10 mouse cellular contexts compared by ENCODE assay signal in the genomic region with DNA sequence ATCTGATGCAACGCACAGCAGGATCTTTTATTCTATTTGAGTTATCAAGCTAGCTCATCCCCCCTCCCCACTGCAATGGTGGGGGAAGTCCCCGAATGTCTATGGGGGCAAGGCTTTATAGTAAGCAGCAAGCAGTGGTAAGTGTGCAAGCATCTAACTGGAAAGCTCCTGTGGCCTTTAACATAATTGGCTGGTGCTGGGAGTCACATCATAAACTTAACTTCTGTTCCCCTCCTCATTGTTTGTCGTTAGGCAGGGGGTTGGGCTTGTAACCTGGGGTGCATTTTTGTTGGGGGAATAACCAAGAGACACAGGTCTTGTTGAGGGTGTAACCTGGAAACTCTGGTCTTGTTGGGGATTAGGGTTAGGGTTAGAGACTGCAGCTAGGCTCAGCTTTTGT. TPM values are rescaled to one million over a fixed set of nuclear protein-coding genes. Genes with fewer than 3 reads are reported as not detected.
A peak's percentile ranks its signal among the peaks of the same experiment; 100 is the strongest.
DNase-seq lines count a peak whose midpoint lies in the region; ATAC-seq and TF ChIP-seq lines count a peak whose summit lies in the region.
"Had no signal": no experiment of that assay in that cellular context is flagged by ENCODE, and none has a peak within 500 bp of the region (broad histone marks: within the 10 kb centered on the region; RNA-seq: fewer than 3 reads in every experiment).

No protein-coding gene starts in this region.

- H3K4me2 ChIP-seq in kidney, embryonic 15.5 days: 0 out of 2 replicates have a peak overlapping the region, but pooled peaks have one; percentile 80
- peak overlapping the region; percentile 83 for H3K4me2 ChIP-seq in forebrain, postnatal 0 days (ENCODE audit: low read depth)
- peak overlapping the region; percentile 90 for H3K4me2 ChIP-seq in neural tube, embryonic 13.5 days
- H3K4me2 ChIP-seq: limb, embryonic 15.5 days had no signal

- no peak overlapping the region for H3K9ac ChIP-seq in kidney, embryonic 15.5 days
- H3K9ac ChIP-seq in forebrain, postnatal 0 days: no peak overlapping the region
- H3K9ac ChIP-seq in neural tube, embryonic 13.5 days: peak overlapping the region; percentile 31; the same call in 1 of the 2 replicates
- H3K9ac ChIP-seq: limb, embryonic 15.5 days had no signal

- no peaks in the 10 kb centered on the region for H3K36me3 ChIP-seq in kidney, embryonic 15.5 days
- H3K36me3 ChIP-seq in forebrain, postnatal 0 days (ENCODE audit: insufficient read depth): no peaks in the 10 kb centered on the region
- H3K36me3 ChIP-seq in neural tube, embryonic 13.5 days: peaks cover 2% of the 10 kb centered on the region; the same call in 1 of the 2 replicates
- H3K36me3 ChIP-seq: limb, embryonic 15.5 days had no signal

- DNase-seq in kidney, postnatal 36 days: no peak
- peak; percentile 14 to 19 for DNase-seq in CD8-positive naive resting alpha-beta T cell, adult 2 months (ENCODE audit: low read depth in 2 of 2, low spot score in 2 of 2)
- DNase-seq in forebrain, postnatal 0 days: no peak
- no peak for DNase-seq in layer of hippocampus, postnatal 14 days (ENCODE audit: low spot score in 2 of 2)
- DNase-seq in gastrocnemius, postnatal 14 days: no peak
- no peak for DNase-seq in kidney, adult 11 months
- DNase-seq: heart, postnatal 36 days had no signal

- peaks cover 77% of the 10 kb centered on the region for H3K4me1 ChIP-seq in kidney, embryonic 15.5 days
- peaks cover 26% of the 10 kb centered on the region for H3K4me1 ChIP-seq in forebrain, postnatal 0 days (ENCODE audit: insufficient read depth)
- peaks cover 66% of the 10 kb centered on the region for H3K4me1 ChIP-seq in neural tube, embryonic 13.5 days (replicated peaks)

- no peaks in the 10 kb centered on the region for H3K9me3 ChIP-seq in kidney, embryonic 15.5 days (replicated peaks)
- H3K9me3 ChIP-seq in forebrain, postnatal 0 days (ENCODE audit: low read length): no peaks in the 10 kb centered on the region
- H3K9me3 ChIP-seq in neural tube, embryonic 13.5 days: no peaks in the 10 kb centered on the region
- H3K9me3 ChIP-seq: limb, embryonic 15.5 days had no signal

- intact Hi-C loops in gastrocnemius, postnatal 14 days (cut with DNase I; ENCODE audit: low total_unique reads): no loop called here

- H3K4me3 ChIP-seq in kidney, embryonic 15.5 days (replicated peaks): no peak overlapping the region
- H3K4me3 ChIP-seq in forebrain, postnatal 0 days (ENCODE audit: low read depth, low read length): peak overlapping the region; percentile 88; the same call in 1 of the 2 replicates
- peak overlapping the region; percentile 78 for H3K4me3 ChIP-seq in neural tube, embryonic 13.5 days
- H3K4me3 ChIP-seq: limb, embryonic 15.5 days had no signal

- WGBS in kidney, embryonic 15.5 days: 47% methylated on average over 3 of the region's 3 CpGs
- 24% methylated on average over 3 of the region's 3 CpGs for WGBS in forebrain, postnatal 0 days
- 16% methylated on average over 3 of the region's 3 CpGs for WGBS in neural tube, embryonic 13.5 days

- H3K27me3 ChIP-seq in kidney, embryonic 15.5 days: no peaks in the 10 kb centered on the region
- no peaks in the 10 kb centered on the region for H3K27me3 ChIP-seq in forebrain, postnatal 0 days (ENCODE audit: insufficient read depth, low read length)
- H3K27me3 ChIP-seq in neural tube, embryonic 13.5 days: no peaks in the 10 kb centered on the region
- H3K27me3 ChIP-seq: limb, embryonic 15.5 days had no signal

- no peak for ATAC-seq in kidney, embryonic 15.5 days (replicated peaks; ENCODE audit: low FRiP score)
- ATAC-seq in forebrain, postnatal 0 days: no peak
- ATAC-seq in neural tube, embryonic 13.5 days (ENCODE audit: low read depth): no peak

- H3K27ac ChIP-seq in kidney, embryonic 15.5 days: no peak overlapping the region
- no peak overlapping the region for H3K27ac ChIP-seq in forebrain, postnatal 0 days (ENCODE audit: low read depth, low read length)
- no peak overlapping the region for H3K27ac ChIP-seq in neural tube, embryonic 13.5 days (replicated peaks)
- H3K27ac ChIP-seq: limb, embryonic 15.5 days had no signal

- no peak for TF ChIP-seq CTCF in forebrain, postnatal 0 days (IDR thresholded peaks at IDR 0.05; ENCODE audit: low read depth)

RNA-seq across cellular contexts. Expression of a gene that starts 3.9 kb away (rescaled TPM):
- polyA plus RNA-seq in kidney, embryonic 15.5 days (2015; fragmentation: Nextera tagmentation; extraction: Ambion mirVana): 22.6 and 25.5 TPM in 2 replicates
- total RNA-seq in forebrain, postnatal 0 days (2014; rRNA removed): 21.8 and 27.3 TPM in 2 replicates
- 16.4 and 18.6 TPM in 2 replicates for polyA plus RNA-seq in forebrain, postnatal 0 days (2015; fragmentation: Nextera tagmentation; extraction: Ambion mirVana)
- polyA plus RNA-seq in neural tube, embryonic 13.5 days (2015; fragmentation: Nextera tagmentation; extraction: Ambion mirVana): 34.7 and 40.6 TPM in 2 replicates
- 10 to 100 TPM; 15.4 to 17.5 TPM for total RNA-seq in layer of hippocampus, postnatal 14 days (2021)
- 1 to 10 TPM; 6.4 to 8.9 TPM for total RNA-seq in gastrocnemius, postnatal 14 days (2021)

Comparison
In these comparisons a context has a peak if more than half of its experiments do, and no peak if none do; other contexts are left out.
1. DNase-seq: peak in CD8-positive naive resting alpha-beta T cell, adult 2 months (2 of 2); none in kidney, postnatal 36 days (0 of 2), forebrain, postnatal 0 days (single experiment), layer of hippocampus, postnatal 14 days (0 of 2), gastrocnemius, postnatal 14 days (single experiment) and kidney, adult 11 months (single experiment).
2. Peak in every context shown above with its lines, with median percentiles within 50 percentile points of each other: H3K4me2 ChIP-seq.